Mouse (Mus musculus) embryonic fibroblast, embryonic 13.5 days (primary cell): Measurements from ENCODE around the gene Nox3. TPM values are rescaled to one million over a fixed set of nuclear protein-coding genes. Genes with fewer than 3 reads are reported as not detected.

Experiments
- H3K27ac ChIP-seq: 2 replicates; pipeline ENCODE4 v1.5.1; 2012; ENCODE audit warnings: low read length, control low read depth, inconsistent platforms; ENCODE audit not compliant: insufficient read depth
- H3K4me1 ChIP-seq: 2 replicates; pipeline ENCODE4 v1.6.1; 2011; ENCODE audit warnings: low read length; ENCODE audit not compliant: control insufficient read depth, insufficient read depth
- H3K4me3 ChIP-seq: 2 replicates; pipeline ENCODE4 v1.5.1; 2011; ENCODE audit warnings: mild to moderate bottlenecking, control low read depth, low read length; ENCODE audit not compliant: insufficient read depth
- CTCF ChIP-seq: IDR thresholded peaks from 2 replicates; pipeline ENCODE4 v1.5.1; 2011; ENCODE audit warnings: mild to moderate bottlenecking, control low read depth, low read length, moderate library complexity, borderline replicate concordance; ENCODE audit not compliant: insufficient read depth
- POLR2A ChIP-seq: IDR thresholded peaks from 2 replicates; pipeline ENCODE4 v1.6.1; 2011; ENCODE audit warnings: low read depth, mild to moderate bottlenecking, control low read depth, low read length, moderate library complexity
- polyA plus RNA-seq: library from polyadenylated mRNA; stranded (reverse); fragments of >200 nt; gene quantifications from 2 replicates; pipeline ENCODE4 v1.2.4, GENCODE M21; 2011; ENCODE audit warnings: low read depth; ENCODE audit not compliant: missing spikeins, insufficient read length

Nox3 gene
- not detected in 2 replicates for polyA plus RNA-seq

- H3K4me3 ChIP-seq: no peak within 1 kb of the TSS
- TF ChIP-seq POLR2A: no peak
- no peak for TF ChIP-seq CTCF
Observed at GRCm38 (mm10) chr17:3696161-3696560, at the start of gene Nox3. Gene Nox3 (minus strand): TSS chr17:3696261.

GRCm38 (mm10) chr17:3744402-3744801 is 48.3 kb upstream of the Nox3 start:
- TF ChIP-seq POLR2A: no peak
- Histone ChIP-seq H3K27ac (no peak overlapping the region), H3K4me3 (no peak overlapping the region), H3K4me1 (no peaks in the 10 kb centered on the region)

More at GRCm38 (mm10) chr17:3696161-3696560, at the start of gene Nox3:
- H3K4me1 ChIP-seq: no peaks in the 10 kb centered on the region
- H3K27ac ChIP-seq: no peak within 1 kb of the TSS

DNA sequence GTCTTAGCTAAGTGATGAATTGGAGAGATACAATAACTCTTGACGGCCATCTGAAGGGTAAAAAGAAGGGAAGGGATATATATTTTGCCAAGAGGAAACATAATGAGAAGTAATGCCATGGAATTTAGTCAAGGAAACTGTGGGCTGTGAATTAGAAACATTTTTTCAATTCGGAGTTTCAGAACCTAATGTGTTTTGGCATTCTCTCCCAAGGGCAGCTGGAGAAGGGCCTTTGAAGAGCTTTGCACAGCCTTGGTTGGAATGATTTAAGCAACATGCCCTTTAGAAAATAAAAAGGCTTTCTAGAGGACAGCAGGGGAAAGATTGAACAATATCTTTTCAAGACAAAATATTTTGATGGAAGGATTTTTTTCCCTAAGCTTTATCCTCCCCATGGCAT is 40.9 kb upstream of the Nox3 start:
- H3K4me3 ChIP-seq: no peak overlapping the region
- no peaks in the 10 kb centered on the region for H3K4me1 ChIP-seq
- no peak overlapping the region for H3K27ac ChIP-seq
- TF ChIP-seq POLR2A: no peak
- TF ChIP-seq CTCF: no peak

DNA sequence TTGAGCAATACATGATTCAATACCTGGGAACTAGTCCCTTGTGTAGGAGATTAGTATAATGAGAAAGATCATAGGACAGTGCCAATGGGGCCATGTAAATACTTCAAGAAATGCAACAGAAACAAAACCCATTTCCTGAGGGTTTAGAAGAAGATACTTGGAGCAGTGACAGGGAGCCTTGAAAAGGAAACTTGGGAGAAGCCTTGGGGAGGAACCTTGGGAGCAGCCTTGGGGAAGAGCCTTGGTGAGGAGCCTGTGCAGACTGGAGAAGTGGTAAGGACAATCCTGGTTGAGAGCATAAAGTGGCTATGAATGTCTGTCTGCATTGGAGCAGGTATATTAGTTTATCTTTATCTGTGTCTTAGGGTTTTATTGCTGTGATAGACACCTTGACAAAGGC is 38.2 kb upstream of the Nox3 start:
- H3K4me3 ChIP-seq: no peak overlapping the region
- no peaks in the 10 kb centered on the region for H3K4me1 ChIP-seq
- TF ChIP-seq POLR2A (no peak), CTCF (no peak)
- no peak overlapping the region for H3K27ac ChIP-seq

GRCm38 (mm10) chr17:3705350-3705930 is 9.4 kb upstream of the Nox3 start:
- H3K27ac ChIP-seq: no peak overlapping the region
- TF ChIP-seq CTCF: no peak
- no peak for TF ChIP-seq POLR2A
- H3K4me3 ChIP-seq: no peak overlapping the region
- no peaks in the 10 kb centered on the region; the same call in 1 of the 2 replicates for H3K4me1 ChIP-seq

GRCm38 (mm10) chr17:3702320-3702719 is 6.3 kb upstream of the Nox3 start:
- Histone ChIP-seq H3K4me3 (no peak overlapping the region), H3K27ac (no peak overlapping the region), H3K4me1 (no peaks in the 10 kb centered on the region; the same call in 1 of the 2 replicates)
- TF ChIP-seq POLR2A (no peak), CTCF (no peak)

DNA sequence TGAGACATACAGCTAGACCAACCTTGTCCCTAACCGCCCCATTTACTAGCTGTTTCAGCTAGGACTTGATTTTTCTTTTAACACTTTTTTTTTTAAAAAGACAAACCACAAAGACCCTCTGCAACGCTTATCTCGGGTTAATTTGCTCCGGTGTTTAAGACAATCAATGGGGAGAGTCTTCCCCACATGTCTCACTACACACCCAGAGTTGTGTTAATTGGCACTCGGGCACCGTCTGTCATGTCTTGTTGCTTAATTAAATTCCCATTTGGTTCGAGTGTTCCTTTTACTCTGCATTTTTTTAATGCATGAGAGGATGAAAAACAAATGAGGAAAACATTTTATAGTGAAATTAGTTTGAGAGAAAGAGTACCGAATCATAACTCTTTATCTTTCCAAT is 3.2 kb downstream of the Nox3 start:
- Histone ChIP-seq H3K4me1 (no peaks in the 10 kb centered on the region), H3K4me3 (no peak overlapping the region), H3K27ac (no peak overlapping the region)
- no peak for TF ChIP-seq POLR2A
- no peak for TF ChIP-seq CTCF

- Histone ChIP-seq H3K4me1 (no peaks in the 10 kb centered on the region), H3K4me3 (no peak overlapping the region), H3K27ac (no peak overlapping the region)
- no peak for TF ChIP-seq POLR2A
- no peak for TF ChIP-seq CTCF
Observed at GRCm38 (mm10) chr17:3690499-3691258, 5.4 kb downstream of the Nox3 start.

GRCm38 (mm10) chr17:3683662-3684061 is 12.4 kb downstream of the Nox3 start:
- TF ChIP-seq CTCF (no peak), POLR2A (no peak)
- Histone ChIP-seq H3K4me3 (no peak overlapping the region), H3K27ac (no peak overlapping the region), H3K4me1 (no peaks in the 10 kb centered on the region)

GRCm38 (mm10) chr17:3669226-3669625 is 26.8 kb downstream of the Nox3 start:
- Histone ChIP-seq H3K27ac (no peak overlapping the region), H3K4me3 (no peak overlapping the region), H3K4me1 (no peaks in the 10 kb centered on the region)
- TF ChIP-seq POLR2A: no peak
- TF ChIP-seq CTCF: no peak
